Mouse (Mus musculus) testis, adult 2 months (tissue): ENCODE data around the gene Dnase2b.

ENCODE experiments used
- CTCF ChIP-seq: fragments of 200-500 bp; IDR thresholded peaks from 2 replicates; pipeline ENCODE4 v1.5.1; 2012; ENCODE audit warnings: low read depth, mild to moderate bottlenecking, inconsistent platforms, low read length, moderate library complexity; ENCODE audit not compliant: control insufficient read depth, insufficient read depth, insufficient replicate concordance
- POLR2A ChIP-seq: fragments of 200-500 bp; IDR thresholded peaks from 2 replicates; pipeline ENCODE4 v1.6.1; 2012; ENCODE audit warnings: low read depth, mild to moderate bottlenecking, inconsistent platforms, low read length, moderate library complexity; ENCODE audit not compliant: control insufficient read depth

DNA sequence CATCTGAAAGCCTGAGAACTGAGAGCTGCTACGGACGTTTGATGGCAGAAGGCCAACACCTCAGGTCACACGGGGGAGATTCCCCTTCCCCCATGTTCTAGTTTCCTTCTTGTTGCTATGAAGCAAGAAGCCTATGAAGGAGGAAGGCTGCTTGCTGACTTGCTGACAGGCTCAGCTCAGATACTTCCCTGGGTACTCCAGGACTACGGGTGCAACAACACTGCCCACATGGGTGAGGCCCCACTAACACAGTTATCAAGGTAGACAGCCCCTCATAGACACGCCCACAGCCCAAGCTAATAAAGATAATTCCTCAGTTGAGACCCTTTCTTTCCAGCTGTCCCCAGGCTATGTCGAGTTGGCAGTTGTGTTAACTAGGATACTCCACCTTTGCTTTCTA is 38.3 kb upstream of the Dnase2b start:
- TF ChIP-seq POLR2A = no peak
- TF ChIP-seq CTCF = no peak
